Mouse (Mus musculus) MEL (cell line): Measurements from ENCODE around the gene Ctdsp1. TPM values are rescaled to one million over a fixed set of nuclear protein-coding genes. Genes with fewer than 3 reads are reported as not detected.

Source experiments
- DNase-seq: peaks from one replicate; pipeline ENCODE4 v3.0.0; 2011; ENCODE audit warnings: low read depth, low spot score
- H3K27ac ChIP-seq: 2 replicates; pipeline ENCODE4 v1.5.1; 2012; ENCODE audit warnings: low read depth, mild to moderate bottlenecking, control low read depth, low read length, moderate library complexity; ENCODE audit not compliant: control insufficient read depth
- H3K27me3 ChIP-seq, 2 experiments: fragments of 150-350 bp in 1 of 2; sonication (generic) in 1 of 2; 2 replicates each; pipeline ENCODE4 v1.6.1; 2012; ENCODE audit warnings: low read length in 2 of 2, mild to moderate bottlenecking in 2 of 2, improper control_type of control experiment in 1 of 2, moderate library complexity in 1 of 2; ENCODE audit not compliant: insufficient read depth in 2 of 2, control insufficient read depth in 1 of 2
- H3K36me3 ChIP-seq, 2 experiments: 2 replicates each; pipeline ENCODE4 v1.6.1; 2012 to 2014; ENCODE audit warnings: low read length in 2 of 2, improper control_type of control experiment in 1 of 2, inconsistent platforms in 1 of 2, mild to moderate bottlenecking in 1 of 2; ENCODE audit not compliant: insufficient read depth in 2 of 2, control insufficient read depth in 1 of 2
- H3K4me1 ChIP-seq, 2 experiments: fragments of 150-350 bp in 1 of 2; sonication (generic) in 1 of 2; 2 replicates each; pipeline ENCODE4 v1.6.1; 2012; ENCODE audit warnings: low read length in 2 of 2, improper control_type of control experiment in 1 of 2, mild to moderate bottlenecking in 1 of 2; ENCODE audit not compliant: insufficient read depth in 2 of 2, control insufficient read depth in 1 of 2
- H3K4me3 ChIP-seq, 2 experiments: fragments of 150-350 bp in 1 of 2; sonication (generic) in 1 of 2; 2 replicates each; pipeline ENCODE4 v1.5.1; 2012; ENCODE audit warnings: low read depth in 2 of 2, low read length in 2 of 2, mild to moderate bottlenecking in 2 of 2, moderate library complexity in 2 of 2, control low read depth in 1 of 2, improper control_type of control experiment in 1 of 2; ENCODE audit not compliant: control insufficient read depth in 1 of 2, insufficient read depth in 1 of 2
- H3K79me2 ChIP-seq: 2 replicates; pipeline ENCODE4 v1.6.1; 2012; ENCODE audit warnings: mild to moderate bottlenecking, low read length, moderate library complexity; ENCODE audit not compliant: control insufficient read depth, poor library complexity, insufficient read depth
- H3K9ac ChIP-seq: 2 replicates; pipeline ENCODE4 v1.6.1; 2012; ENCODE audit warnings: low read depth, mild to moderate bottlenecking, control low read depth, low read length, moderate library complexity; ENCODE audit not compliant: control insufficient read depth, poor library complexity, severe bottlenecking
- H3K9me3 ChIP-seq: fragments of 150-350 bp; sonication (generic); replicated peaks from 2 replicates; pipeline ENCODE4 v1.6.1; 2012; ENCODE audit warnings: mild to moderate bottlenecking, low read length, improper control_type of control experiment, moderate library complexity; ENCODE audit not compliant: insufficient read depth
- BHLHE40 ChIP-seq: IDR thresholded peaks from 2 replicates; pipeline ENCODE4 v1.6.1; 2012; ENCODE audit warnings: low read depth, mild to moderate bottlenecking, inconsistent platforms, low read length, improper control_type of control experiment, borderline replicate concordance
- CHD1 ChIP-seq: IDR thresholded peaks from 2 replicates; pipeline ENCODE4 v1.6.1; 2012; ENCODE audit warnings: low read depth, mild to moderate bottlenecking, inconsistent platforms, low read length, improper control_type of control experiment
- CTCF ChIP-seq, 3 experiments: IDR thresholded peaks in 2 of 3; conservative IDR thresholded peaks in 1 of 3; 2 replicates each; pipeline ENCODE4 v1.5.1; 2011 to 2012; ENCODE audit warnings: low read length in 3 of 3, low read depth in 2 of 3, mild to moderate bottlenecking in 2 of 3, improper control_type of control experiment in 1 of 3, inconsistent platforms in 1 of 3, mixed read lengths in 1 of 3, moderate library complexity in 1 of 3; ENCODE audit not compliant: control insufficient read depth in 1 of 3, insufficient read depth in 1 of 3, poor library complexity in 1 of 3, severe bottlenecking in 1 of 3
- ELF1 ChIP-seq: IDR thresholded peaks from 2 replicates; pipeline ENCODE4 v1.6.1; 2014; ENCODE audit warnings: low read depth, mild to moderate bottlenecking, inconsistent platforms, low read length, improper control_type of control experiment, moderate library complexity
- EP300 ChIP-seq, 2 experiments: IDR thresholded peaks; 2 replicates each; pipeline ENCODE4 v1.6.1; 2011; ENCODE audit warnings: improper control_type of control experiment in 2 of 2, low read length in 2 of 2, low read depth in 1 of 2, mild to moderate bottlenecking in 1 of 2
- ETS1 ChIP-seq: IDR thresholded peaks from 2 replicates; pipeline ENCODE4 v1.6.1; 2012; ENCODE audit warnings: low read depth, mild to moderate bottlenecking, inconsistent platforms, low read length, improper control_type of control experiment, moderate library complexity
- GATA1 ChIP-seq: IDR thresholded peaks from 2 replicates; pipeline ENCODE4 v1.6.1; 2011; ENCODE audit warnings: low read depth, low read length, improper control_type of control experiment
- HCFC1 ChIP-seq: IDR thresholded peaks from 2 replicates; pipeline ENCODE4 v1.6.1; 2012; ENCODE audit warnings: low read depth, mild to moderate bottlenecking, inconsistent platforms, low read length, improper control_type of control experiment, moderate library complexity
- KAT2A ChIP-seq: conservative IDR thresholded peaks from 2 replicates; pipeline ENCODE4 v1.6.1; 2012; ENCODE audit warnings: low read depth, low read length, improper control_type of control experiment, inconsistent platforms
- MAX ChIP-seq: IDR thresholded peaks from 2 replicates; pipeline ENCODE4 v1.6.1; 2011; ENCODE audit warnings: low read length, improper control_type of control experiment
- MAZ ChIP-seq: IDR thresholded peaks from 2 replicates; pipeline ENCODE4 v1.6.1; 2012; ENCODE audit warnings: low read depth, mild to moderate bottlenecking, inconsistent platforms, low read length, improper control_type of control experiment
- MXI1 ChIP-seq: IDR thresholded peaks from 2 replicates; pipeline ENCODE4 v1.6.1; 2011; ENCODE audit warnings: mild to moderate bottlenecking, low read depth, low read length, improper control_type of control experiment
- MYB ChIP-seq: IDR thresholded peaks from 2 replicates; pipeline ENCODE4 v1.6.1; 2011; ENCODE audit warnings: mild to moderate bottlenecking, low read depth, low read length, improper control_type of control experiment
- MYC ChIP-seq: IDR thresholded peaks from 2 replicates; pipeline ENCODE4 v1.6.1; 2011; ENCODE audit warnings: low read depth, mild to moderate bottlenecking, low read length, improper control_type of control experiment, moderate library complexity
- NELFE ChIP-seq: IDR thresholded peaks from 2 replicates; pipeline ENCODE4 v1.6.1; 2011; ENCODE audit warnings: low read depth, low read length, improper control_type of control experiment
- NRF1 ChIP-seq: IDR thresholded peaks from 2 replicates; pipeline ENCODE4 v1.6.1; 2014; ENCODE audit warnings: low read depth, mild to moderate bottlenecking, inconsistent platforms, low read length, improper control_type of control experiment, moderate library complexity; ENCODE audit not compliant: poor library complexity, insufficient read depth, severe bottlenecking
- POLR2A ChIP-seq, 2 experiments: IDR thresholded peaks; 2 replicates each; pipeline ENCODE4 v1.6.1; 2011 to 2012; ENCODE audit warnings: low read length in 2 of 2, mild to moderate bottlenecking in 2 of 2, control low read depth in 1 of 2, improper control_type of control experiment in 1 of 2, low read depth in 1 of 2, moderate library complexity in 1 of 2; ENCODE audit not compliant: control insufficient read depth in 1 of 2, insufficient read depth in 1 of 2, poor library complexity in 1 of 2
- POLR2AphosphoS2 ChIP-seq: IDR thresholded peaks from 2 replicates; pipeline ENCODE4 v1.6.1; 2011; ENCODE audit warnings: low read length, improper control_type of control experiment
- POLR2AphosphoS5 ChIP-seq: IDR thresholded peaks from 2 replicates; pipeline ENCODE4 v1.6.1; 2012; ENCODE audit warnings: low read depth, borderline replicate concordance, mild to moderate bottlenecking, inconsistent platforms, low read length, moderate library complexity, mixed read lengths
- RAD21 ChIP-seq: IDR thresholded peaks from 2 replicates; pipeline ENCODE4 v1.6.1; 2011; ENCODE audit warnings: mild to moderate bottlenecking, low read depth, low read length, improper control_type of control experiment
- RCOR1 ChIP-seq: IDR thresholded peaks from 2 replicates; pipeline ENCODE4 v1.6.1; 2012; ENCODE audit warnings: low read depth, mild to moderate bottlenecking, inconsistent platforms, low read length, improper control_type of control experiment
- SIN3A ChIP-seq: IDR thresholded peaks from 2 replicates; pipeline ENCODE4 v1.6.1; 2012; ENCODE audit warnings: low read length, improper control_type of control experiment, inconsistent platforms
- SMC3 ChIP-seq: IDR thresholded peaks from 2 replicates; pipeline ENCODE4 v1.6.1; 2011; ENCODE audit warnings: low read depth, low read length, improper control_type of control experiment
- TAL1 ChIP-seq: IDR thresholded peaks from 2 replicates; pipeline ENCODE4 v1.6.1; 2012; ENCODE audit warnings: mild to moderate bottlenecking, inconsistent platforms, low read length, moderate library complexity, mixed read lengths
- TBP ChIP-seq: IDR thresholded peaks from 2 replicates; pipeline ENCODE4 v1.8.0; 2011; ENCODE audit warnings: low read depth, low read length, improper control_type of control experiment
- UBTF ChIP-seq: IDR thresholded peaks from 2 replicates; pipeline ENCODE4 v1.6.1; 2012; ENCODE audit warnings: low read depth, mild to moderate bottlenecking, inconsistent platforms, low read length, improper control_type of control experiment, moderate library complexity, borderline replicate concordance; ENCODE audit not compliant: insufficient read depth
- USF2 ChIP-seq, 2 experiments: IDR thresholded peaks; 2 replicates each; pipeline ENCODE4 v1.6.1; 2011 to 2012; ENCODE audit warnings: improper control_type of control experiment in 2 of 2, low read length in 2 of 2, borderline replicate concordance in 1 of 2, inconsistent platforms in 1 of 2, low read depth in 1 of 2, mild to moderate bottlenecking in 1 of 2; ENCODE audit not compliant: insufficient read depth in 1 of 2
- ZC3H11A ChIP-seq: IDR thresholded peaks from 2 replicates; pipeline ENCODE4 v1.6.1; 2012; ENCODE audit warnings: low read depth, mild to moderate bottlenecking, inconsistent platforms, low read length, improper control_type of control experiment
- ZMIZ1 ChIP-seq: IDR thresholded peaks from 2 replicates; pipeline ENCODE4 v1.6.1; 2012; ENCODE audit warnings: low read depth, mild to moderate bottlenecking, inconsistent platforms, low read length, improper control_type of control experiment, moderate library complexity
- polyA plus RNA-seq, 2 experiments: library from polyadenylated mRNA; stranded (reverse) in 1 of 2; unstranded in 1 of 2; fragments of >175 nt in 1 of 2; fragments of >200 nt in 1 of 2; gene quantifications; 2 replicates each; pipeline versions ENCODE4 v1.2.1 to v1.2.4; 2012; ENCODE audit warnings: low replicate concordance in 2 of 2, low read depth in 1 of 2; ENCODE audit not compliant: insufficient read length in 2 of 2, insufficient read depth in 1 of 2, missing spikeins in 1 of 2
- total RNA-seq: library from RNA; depleted of rRNA; stranded (reverse); fragments of 300-350 nt; gene quantifications from 2 replicates; pipeline ENCODE4 v1.2.3, GENCODE M21; 2012; rRNA removed

Ctdsp1 gene
- total RNA-seq: 18.0 TPM in 2 replicates
- polyA plus RNA-seq: 10 to 100 TPM in 1 of 2 experiments, not detected in 1; 69.8 TPM

DNA sequence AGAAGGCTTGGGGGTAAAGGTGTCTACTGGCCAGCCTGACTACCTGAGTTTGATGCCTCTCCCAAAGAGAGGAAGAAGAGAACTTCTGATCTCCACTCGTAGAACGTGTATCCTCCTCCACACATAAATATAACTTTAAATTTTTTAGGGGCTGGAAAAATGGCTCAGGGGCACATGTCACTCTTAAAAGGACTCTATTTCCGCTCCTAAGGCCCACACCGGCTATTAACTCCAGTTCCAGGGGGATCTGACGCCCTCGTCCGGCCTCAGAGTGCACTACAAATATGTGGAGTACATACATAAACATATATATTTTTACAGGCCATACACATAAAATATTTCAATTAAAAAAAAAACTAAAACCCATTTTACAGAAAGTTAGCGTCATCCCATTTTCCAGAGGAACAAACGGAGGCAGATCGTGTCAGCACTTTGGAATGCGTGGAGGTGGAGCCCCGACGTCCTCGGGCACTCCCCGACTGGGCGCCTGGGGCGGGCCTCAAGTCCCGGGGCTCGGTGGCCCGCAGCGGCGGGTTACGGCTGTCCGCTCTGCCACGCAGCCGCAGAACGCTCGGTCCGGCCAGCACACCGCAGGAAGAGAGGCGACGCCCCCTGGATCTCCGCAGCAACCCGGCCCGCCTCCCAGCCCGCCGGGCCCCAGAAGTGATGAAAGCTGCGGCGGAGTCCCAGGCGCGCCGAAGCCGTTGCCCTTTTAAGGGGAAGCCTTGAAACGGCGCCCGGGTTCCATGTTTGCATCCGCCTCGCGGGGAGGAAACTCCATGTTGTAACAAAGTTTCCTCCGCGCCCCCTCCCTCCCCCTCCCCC is at the start of gene Ctdsp1:
Gene Ctdsp1, plus strand, starts transcription at position 586 of the 825 bp plus-strand sequence.
- Histone ChIP-seq H3K9ac (peak within 1 kb of the TSS; percentile 98), H3K9me3 (no peaks in the 10 kb centered on the region), H3K4me1 (peaks cover 0 to 12% of the 10 kb centered on the region in 2 experiments; a peak in 3 of 4 replicates), H3K79me2 (peaks cover 14% of the 10 kb centered on the region), H3K27ac (peak within 1 kb of the TSS; percentile 79)
- TF ChIP-seq KAT2A (no peak; the same call in 1 of the 2 replicates), ZC3H11A (peak; percentile 35), ZMIZ1 (0 out of 2 replicates have a peak, but pooled peaks have one; percentile 12), SMC3 (no peak), POLR2A (IDR thresholded peaks at IDR 0.05; ENCODE audit: control insufficient read depth in 1 of 2, insufficient read depth in 1 of 2, low read depth in 1 of 2, low read length in 2 of 2, poor library complexity in 1 of 2) (peak in 1 of 2 experiments; percentile 52; a peak in 3 of 4 replicates), EP300 (IDR thresholded peaks at IDR 0.05; ENCODE audit: low read depth in 1 of 2, low read length in 2 of 2) (peak in 1 of 2 experiments; percentile 21; a peak in 1 of 4 replicates), MAZ (peak; percentile 51), MYC (peak; percentile 58; the same call in 1 of the 2 replicates), ELF1 (0 out of 2 replicates have a peak, but pooled peaks have one; percentile 44), CHD1 (no peak; the same call in 1 of the 2 replicates), RCOR1 (peak; percentile 43), NRF1 (peak; percentile 71), HCFC1 (peak; percentile 79), RAD21 (peak; percentile 20), TAL1 (no peak), SIN3A (peak; percentile 98), BHLHE40 (no peak), MXI1 (peak; percentile 69), TBP (0 out of 2 replicates have a peak, but pooled peaks have one; percentile 15), NELFE (0 out of 2 replicates have a peak, but pooled peaks have one; percentile 45), CTCF (IDR thresholded peaks at IDR 0.05 in 2 of 3, conservative IDR thresholded peaks at IDR 0.05 in 1 of 3; ENCODE audit: control insufficient read depth in 1 of 3, insufficient read depth in 1 of 3, low read depth in 2 of 3, low read length in 3 of 3, poor library complexity in 1 of 3, severe bottlenecking in 1 of 3) (peak; percentile 11 to 55 (median 46)), POLR2AphosphoS5 (no peak), GATA1 (no peak), USF2 (IDR thresholded peaks at IDR 0.05; ENCODE audit: borderline replicate concordance in 1 of 2, insufficient read depth in 1 of 2, low read depth in 1 of 2, low read length in 2 of 2) (no peak), MAX (peak; percentile 22; the same call in 1 of the 2 replicates), UBTF (0 out of 2 replicates have a peak, but pooled peaks have one; percentile 46), ETS1 (peak; percentile 4; the same call in 1 of the 2 replicates), MYB (no peak), POLR2AphosphoS2 (no peak)
- TF ChIP-seq, all 39 proteins: peak for 19
- H3K27me3 ChIP-seq: no peaks in the 10 kb centered on the region
- H3K36me3 ChIP-seq: peaks cover 0 to 10% of the 10 kb centered on the region in 2 experiments; a peak in 2 of 4 replicates
- peak within 1 kb of the TSS; percentile 78 to 85 for H3K4me3 ChIP-seq
- DNase-seq: peak; percentile 93
